Mouse (Mus musculus): ENCODE measurements around the gene Ifnar1.

DNA sequence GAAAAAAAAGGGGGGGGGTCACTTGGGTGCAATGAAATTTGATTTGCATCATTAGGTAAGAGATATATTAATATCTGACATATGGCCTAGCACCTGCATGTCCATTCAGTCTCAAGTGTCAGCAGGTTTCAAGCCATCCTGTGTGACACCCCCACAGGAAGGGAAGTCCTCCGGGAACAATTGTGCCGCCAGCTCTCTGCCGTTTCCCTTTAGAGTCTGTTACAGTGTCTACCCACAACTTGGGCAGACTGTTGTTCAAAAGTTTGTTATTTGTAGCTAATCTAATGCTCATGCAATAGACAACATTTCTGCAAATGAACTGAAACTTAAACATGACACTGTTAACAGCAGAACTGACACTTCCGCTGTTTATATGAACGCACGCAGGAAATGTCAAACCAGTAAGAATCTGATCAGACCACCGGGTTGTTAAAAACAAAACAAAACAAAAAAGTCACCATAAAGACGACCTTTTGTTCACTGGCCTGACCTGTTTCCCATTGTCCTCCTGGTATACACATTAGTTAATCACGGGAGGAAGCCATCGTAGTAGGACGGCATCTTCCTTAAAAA is 23.9 kb upstream of the Ifnar1 start:
- TF ChIP-seq GATA1 (IDR thresholded peaks at IDR 0.05; ENCODE audit: borderline replicate concordance, low read length) (no peak), CTCF (IDR thresholded peaks at IDR 0.05; ENCODE audit: low read depth, low read length) (no peak), TAL1 (conservative IDR thresholded peaks at IDR 0.05; ENCODE audit: low read depth, low read length) (no peak)
